Mouse (Mus musculus): ENCODE measurements around the gene Zbtb34. TPM values are rescaled to one million over a fixed set of nuclear protein-coding genes. Genes with fewer than 3 reads are reported as not detected.

Gene Zbtb34
- total RNA-seq, 2 experiments from 2014 or later = 1.1 to 2.1 TPM

DNA sequence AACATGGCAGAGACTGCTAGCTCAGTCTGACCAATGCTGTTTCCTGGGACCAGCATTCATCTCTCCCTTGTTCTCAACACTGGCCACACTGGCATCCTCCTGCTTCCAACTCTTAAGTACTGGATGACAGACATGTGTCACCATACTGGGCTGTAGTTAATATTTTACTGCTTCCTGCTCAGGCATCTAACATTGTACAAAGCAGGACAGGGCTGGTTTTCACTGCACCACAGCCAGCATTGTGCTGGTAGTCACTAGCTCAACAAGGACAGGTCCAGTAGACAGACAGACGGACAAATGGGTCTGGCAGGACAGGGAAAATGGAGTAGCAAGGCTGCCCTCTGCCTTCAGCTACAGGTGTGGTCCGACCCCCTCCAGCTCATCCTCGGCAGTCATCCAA lies 70.6 kb downstream of the Zbtb34 start:
- no peak for ATAC-seq (replicated peaks; ENCODE audit: low FRiP score, poor library complexity, severe bottlenecking)

DNA sequence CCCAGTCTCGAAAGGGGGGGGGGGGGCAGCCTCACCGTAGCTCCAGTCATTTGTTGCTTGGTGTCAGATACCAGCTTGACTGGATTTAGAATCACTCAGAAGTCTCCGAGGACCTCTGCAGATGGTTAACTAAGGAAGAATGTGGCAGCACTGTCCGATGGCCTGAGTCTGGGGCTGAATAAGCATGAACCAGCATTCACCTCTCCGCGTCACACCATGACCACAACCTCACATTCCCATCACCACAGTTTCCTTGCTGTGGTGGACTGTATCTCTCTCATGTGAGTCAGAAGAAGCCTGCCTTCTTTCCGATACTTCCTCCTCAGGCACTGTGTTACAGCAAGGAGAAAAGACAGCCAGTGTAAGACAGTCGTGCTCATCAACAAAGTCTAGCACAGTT lies 71.9 kb downstream of the Zbtb34 start:
- no peak for ATAC-seq (replicated peaks; ENCODE audit: low FRiP score, poor library complexity, severe bottlenecking)

DNA sequence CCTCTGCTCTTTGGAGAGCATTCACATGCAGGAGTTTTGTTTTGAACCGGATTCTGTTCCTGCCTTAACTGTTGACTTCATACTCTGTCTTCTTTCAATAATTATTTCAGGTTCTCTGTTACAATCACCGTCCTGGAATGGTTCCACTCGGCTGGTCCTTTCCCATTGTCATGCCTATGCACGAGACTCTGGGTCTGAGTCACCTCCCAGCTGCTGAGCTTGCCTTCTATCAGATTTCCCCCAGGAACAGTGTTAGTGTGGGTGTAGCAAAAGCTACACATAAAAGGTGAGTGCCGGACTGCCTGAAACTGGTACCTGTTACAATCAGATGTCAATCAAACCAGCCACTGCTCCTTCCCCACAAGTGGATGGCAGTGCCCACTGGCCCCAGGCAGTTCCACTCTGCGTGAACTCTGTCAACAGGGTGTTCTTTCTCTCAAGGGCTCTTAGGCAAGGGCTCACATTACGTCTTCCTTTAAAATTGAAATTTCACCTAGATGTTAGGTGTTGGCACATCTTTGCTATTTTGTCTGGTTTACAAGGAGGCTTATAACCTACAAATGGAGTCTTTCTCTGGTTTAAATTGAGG lies 73.8 kb downstream of the Zbtb34 start:
- ATAC-seq (replicated peaks; ENCODE audit: low FRiP score, poor library complexity, severe bottlenecking) = no peak

Other genes with a start within 250 kb of the Zbtb34 start
- gene Angptl2, start 215.3 kb downstream of the Zbtb34 start, total RNA-seq (2015; ENCODE audit: low replicate concordance) = 1.3 TPM in 1 of 2 replicates, not detected in the other
- gene Angptl2, start 215.3 kb downstream of the Zbtb34 start, total RNA-seq (2017; ENCODE audit: low replicate concordance) = 0.13 TPM in 1 of 2 replicates, not detected in the other
- gene Ralgps1, start 59.8 kb downstream of the Zbtb34 start, total RNA-seq (2015; ENCODE audit: low replicate concordance) = 1.4 TPM in 1 of 2 replicates, not detected in the other
- not detected in 2 replicates for gene Ralgps1, start 59.8 kb downstream of the Zbtb34 start, total RNA-seq (2017; ENCODE audit: low replicate concordance)
- gene Zbtb43, start 37.2 kb upstream of the Zbtb34 start, total RNA-seq (2015; ENCODE audit: low replicate concordance) = 4.7 and 5.0 TPM in 2 replicates
- 7.9 and 10.1 TPM in 2 replicates for gene Zbtb43, start 37.2 kb upstream of the Zbtb34 start, total RNA-seq (2017; ENCODE audit: low replicate concordance)
- gene Lmx1b, start 209.2 kb upstream of the Zbtb34 start, total RNA-seq (2015; ENCODE audit: low replicate concordance) = not detected in 2 replicates
- gene Lmx1b, start 209.2 kb upstream of the Zbtb34 start, total RNA-seq (2017; ENCODE audit: low replicate concordance) = not detected in 2 replicates

Data from erythroid progenitor cell, adult 5-6 weeks (primary cell).